Mouse (Mus musculus): Measurements from ENCODE around the gene Git1.

DNA sequence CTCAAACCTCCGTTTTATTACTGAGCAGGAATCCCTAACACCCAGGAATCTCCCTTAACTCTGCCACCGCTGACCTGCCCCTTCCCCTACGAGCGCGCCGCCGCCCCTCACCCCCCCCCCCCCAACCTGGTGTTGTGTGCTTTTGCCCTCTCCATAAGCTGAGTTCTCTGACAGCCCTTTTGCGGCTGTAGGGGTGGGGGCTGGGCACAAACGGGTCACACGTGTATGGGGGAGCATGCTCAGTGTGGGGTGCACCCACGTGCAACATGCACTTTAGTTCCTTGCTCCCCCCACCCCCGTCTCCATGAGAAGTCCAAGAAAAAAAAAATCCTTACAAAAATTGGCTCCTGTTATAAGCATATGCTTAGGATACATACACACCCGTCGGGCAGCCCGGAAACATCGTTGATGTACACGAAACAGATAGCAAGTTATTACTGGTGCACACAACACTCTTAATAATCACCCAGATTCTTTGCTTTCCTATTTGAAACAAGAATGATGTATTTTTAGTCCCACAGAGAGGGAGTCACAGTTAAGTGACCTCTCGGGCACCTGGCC lies 971 bp upstream of the Git1 start:
- TF ChIP-seq POLR2A (IDR thresholded peaks at IDR 0.05; ENCODE audit: insufficient read depth, low read depth, low read length) (no peak), CTCF (IDR thresholded peaks at IDR 0.05) (no peak), EP300 (IDR thresholded peaks at IDR 0.05; ENCODE audit: insufficient read depth, low read depth, low read length) (no peak)
